Mouse (Mus musculus): ENCODE measurements around the gene Gp9.

DNA sequence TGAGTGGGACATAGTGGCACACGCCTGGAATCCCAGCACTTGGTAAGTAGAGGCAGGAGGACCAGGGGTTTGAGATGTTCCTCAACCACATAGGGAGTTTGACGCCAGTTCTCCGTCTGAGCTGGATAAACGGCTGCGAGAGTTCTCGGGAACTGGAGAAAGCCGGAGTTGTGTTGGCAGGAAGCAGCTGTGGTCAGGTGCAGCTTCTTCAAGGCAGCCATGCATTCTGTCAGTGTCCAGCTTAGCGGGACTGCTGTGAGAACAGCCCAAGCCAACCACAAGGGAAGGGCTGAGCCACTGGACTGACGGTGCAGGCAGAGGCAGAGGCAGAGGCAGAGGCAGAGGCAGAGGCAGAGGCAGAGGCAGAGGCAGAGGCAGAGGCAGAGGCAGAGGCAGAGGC lies 3.0 kb upstream of the Gp9 start:
- TF ChIP-seq POLR2A (IDR thresholded peaks at IDR 0.05; ENCODE audit: insufficient read depth, low read depth, low read length) (no peak), EP300 (IDR thresholded peaks at IDR 0.05; ENCODE audit: insufficient read depth, low read depth, low read length) (no peak), CTCF (IDR thresholded peaks at IDR 0.05) (no peak)
